Mouse (Mus musculus) midbrain, postnatal 0 days (tissue): Measurements from ENCODE around the gene Gata3. TPM values are rescaled to one million over a fixed set of nuclear protein-coding genes. Genes with fewer than 3 reads are reported as not detected.
A peak's percentile ranks its signal among the peaks of the same experiment; 100 is the strongest.

Experiments
- ATAC-seq: fragments of 200-750 bp; cut with Nextera tagmentation; 2 replicates; pipeline ENCODE4 v1.8.0; 2017; ENCODE audit warnings: moderate number of reproducible peaks, mild to moderate bottlenecking, moderate TSS enrichment, moderate library complexity; ENCODE audit not compliant: low FRiP score
- DNase-seq: peaks from one replicate; pipeline ENCODE4 v3.0.0-alpha.2; 2015; ENCODE audit warnings: low spot score
- H3K27ac ChIP-seq: fragments of 300-500 bp; sonication (generic); 2 replicates; pipeline ENCODE4 v1.5.1; 2014; ENCODE audit warnings: low read depth, mild to moderate bottlenecking, low read length, mixed read lengths
- H3K27me3 ChIP-seq: fragments of 300-500 bp; sonication (generic); 2 replicates; pipeline ENCODE4 v1.6.1; 2014; ENCODE audit warnings: low read length, control low read depth, mixed read lengths; ENCODE audit not compliant: insufficient read depth
- H3K36me3 ChIP-seq: fragments of 300-500 bp; sonication (generic); 2 replicates; pipeline ENCODE4 v1.6.1; 2014; ENCODE audit warnings: low read length, control low read depth, mixed read lengths; ENCODE audit not compliant: insufficient read depth
- H3K4me1 ChIP-seq: fragments of 300-500 bp; sonication (generic); 2 replicates; pipeline ENCODE4 v1.6.1; 2014; ENCODE audit warnings: mild to moderate bottlenecking, control low read depth, antibody characterized with exemption, low read length, mixed read lengths; ENCODE audit not compliant: insufficient read depth
- H3K4me2 ChIP-seq: fragments of 300-500 bp; sonication (generic); 2 replicates; pipeline ENCODE4 v1.6.1; 2014; ENCODE audit warnings: low read depth, mild to moderate bottlenecking, low read length, mixed read lengths; ENCODE audit not compliant: poor library complexity, severe bottlenecking
- H3K4me3 ChIP-seq: fragments of 300-500 bp; sonication (generic); 2 replicates; pipeline ENCODE4 v1.5.1; 2014; ENCODE audit warnings: low read depth, mild to moderate bottlenecking, low read length, moderate library complexity
- H3K9ac ChIP-seq: fragments of 300-500 bp; sonication (generic); replicated peaks from 2 replicates; pipeline ENCODE4 v1.6.1; 2014; ENCODE audit warnings: mild to moderate bottlenecking, low read length, moderate library complexity, mixed read lengths; ENCODE audit not compliant: poor library complexity, severe bottlenecking
- H3K9me3 ChIP-seq: fragments of 300-500 bp; sonication (generic); 2 replicates; pipeline ENCODE4 v1.6.1; 2016; ENCODE audit warnings: low read length, control low read depth
- CTCF ChIP-seq: IDR thresholded peaks from 2 replicates; pipeline ENCODE4 v1.5.1; 2016; ENCODE audit warnings: antibody characterized with exemption, mild to moderate bottlenecking
- WGBS: fragments of 180-500 bp; shearing (Covaris S2); extraction: QIAGEN DNeasy Blood & Tissue Kit; methylation state at CpG from one replicate; pipeline ENCODE4 v1.1.7; 2014; 5-methylcytosine and 5-hydroxymethylcytosine counted together
- polyA plus RNA-seq: library from polyadenylated mRNA; unstranded; fragments of >200 nt; fragmentation: Nextera tagmentation; extraction: Ambion mirVana; gene quantifications from 2 replicates; pipeline ENCODE4 v1.2.1, GENCODE M21; 2015
- total RNA-seq: library from RNA; depleted of rRNA; stranded (reverse); fragments of >200 nt; gene quantifications from 2 replicates; pipeline ENCODE4 v1.2.3, GENCODE M21; 2014

Gata3 gene
- total and polyA plus RNA-seq, 2 experiments from 2014 or later: 13.3 to 88.9 TPM

DNA sequence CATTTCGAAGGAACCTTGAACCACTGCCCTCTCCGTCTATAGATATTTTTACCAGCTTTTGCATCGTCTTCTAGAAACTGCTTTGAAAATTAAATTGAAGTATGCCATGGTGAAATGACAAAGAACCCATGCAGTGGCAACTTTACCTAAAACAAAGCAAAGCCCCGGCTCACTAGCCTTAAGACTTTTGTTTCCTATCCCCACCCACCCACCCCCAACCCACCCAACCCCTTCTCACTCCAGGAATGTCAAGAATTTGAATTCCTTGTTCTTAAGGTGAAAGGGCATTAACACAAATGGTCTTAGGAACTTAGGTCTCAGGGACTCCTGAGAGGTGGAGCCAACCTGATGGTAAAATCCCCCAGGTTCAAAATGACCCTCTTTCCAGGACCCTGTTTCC, 34.0 kb downstream of the Gata3 start:
- DNase-seq (no peak), ATAC-seq (no peak)
- no peak overlapping the region for H3K9ac ChIP-seq
- no peaks in the 10 kb centered on the region; the same call in 1 of the 2 replicates for H3K4me1 ChIP-seq
- no peaks in the 10 kb centered on the region for H3K9me3 ChIP-seq
- H3K36me3 ChIP-seq: no peaks in the 10 kb centered on the region
- 52% methylated on average over 4 of the region's 4 CpGs for WGBS
- H3K4me3 ChIP-seq: no peak overlapping the region
- H3K27me3 ChIP-seq: no peaks in the 10 kb centered on the region
- H3K27ac ChIP-seq: no peak overlapping the region
- no peak for TF ChIP-seq CTCF
- H3K4me2 ChIP-seq: no peak overlapping the region

DNA sequence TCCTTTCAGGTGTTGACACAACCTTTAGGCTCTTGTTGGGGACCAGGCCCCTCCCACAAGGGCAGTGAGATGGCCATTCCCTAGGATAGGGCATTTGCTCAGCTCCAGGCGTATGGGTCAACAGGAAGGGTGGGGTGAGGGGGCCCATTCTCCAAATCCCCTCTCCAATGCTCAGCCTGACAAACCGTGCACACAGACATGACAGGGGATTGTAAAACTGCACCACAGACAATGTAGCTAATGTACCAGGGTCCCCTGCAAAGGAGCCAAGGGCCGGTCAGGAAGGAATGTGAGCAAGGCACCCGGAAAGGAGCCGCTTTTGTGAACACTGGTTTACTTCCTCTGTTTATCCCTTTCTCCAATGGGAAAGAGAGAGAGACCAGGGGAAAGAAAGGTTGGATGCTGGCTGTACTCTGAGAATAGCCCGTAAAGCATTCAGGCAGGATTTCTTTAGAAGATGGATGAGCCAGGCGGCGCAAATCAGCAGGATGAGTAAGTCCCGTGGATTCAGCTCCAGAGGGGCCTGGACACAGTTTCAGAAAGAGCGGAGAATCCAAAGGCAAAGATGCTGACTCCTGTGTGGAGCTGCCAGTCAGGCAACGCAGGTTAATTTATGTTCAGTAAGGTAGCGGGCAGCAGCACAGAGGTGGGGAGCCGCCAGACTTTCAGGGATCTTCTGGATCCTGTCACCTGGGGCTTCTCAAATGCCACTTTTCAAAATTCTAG, 36.8 kb downstream of the Gata3 start:
- no peak overlapping the region for H3K27ac ChIP-seq
- no peak overlapping the region for H3K4me3 ChIP-seq
- TF ChIP-seq CTCF: no peak
- H3K27me3 ChIP-seq: no peaks in the 10 kb centered on the region
- no peaks in the 10 kb centered on the region; the same call in 1 of the 2 replicates for H3K4me1 ChIP-seq
- no peaks in the 10 kb centered on the region for H3K36me3 ChIP-seq
- 20% methylated on average over 13 of the region's 13 CpGs for WGBS
- H3K9me3 ChIP-seq: no peaks in the 10 kb centered on the region
- DNase-seq (peak; percentile 15), ATAC-seq (no peak)
- no peak overlapping the region for H3K9ac ChIP-seq
- H3K4me2 ChIP-seq: 0 out of 2 replicates have a peak overlapping the region, but pooled peaks have one; percentile 9

DNA sequence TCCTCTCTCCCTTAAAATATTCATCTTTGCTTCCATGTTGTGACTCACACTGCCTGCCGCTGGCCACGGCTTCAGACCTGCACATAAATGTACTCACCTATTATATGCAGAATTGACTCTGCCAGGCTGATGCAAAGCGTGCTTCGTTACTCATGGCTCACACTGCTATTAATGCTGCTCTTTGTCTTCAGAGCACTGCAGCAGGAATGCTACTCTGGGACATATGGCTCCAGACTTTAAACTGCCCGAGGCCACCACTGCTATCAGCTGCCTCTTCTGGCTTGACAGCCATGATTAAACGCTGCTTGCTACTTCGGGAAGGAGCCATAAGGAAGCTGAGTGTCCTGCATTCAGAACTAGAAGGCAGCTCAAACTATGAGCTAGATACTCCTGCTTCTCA, 54.6 kb downstream of the Gata3 start:
- Histone ChIP-seq H3K4me1 (no peaks in the 10 kb centered on the region), H3K4me2 (no peak overlapping the region), H3K9me3 (peaks cover 4% of the 10 kb centered on the region; the same call in 1 of the 2 replicates), H3K36me3 (no peaks in the 10 kb centered on the region), H3K27ac (no peak overlapping the region), H3K4me3 (no peak overlapping the region), H3K27me3 (no peaks in the 10 kb centered on the region), H3K9ac (no peak overlapping the region)
- no peak for ATAC-seq
- peak; percentile 43 for DNase-seq
- 63% methylated on average over 7 of the region's 7 CpGs for WGBS
- no peak for TF ChIP-seq CTCF

- no peak for TF ChIP-seq CTCF
- no peak for ATAC-seq
- Histone ChIP-seq H3K4me2 (no peak overlapping the region), H3K9ac (no peak overlapping the region), H3K27ac (no peak overlapping the region), H3K4me1 (no peaks in the 10 kb centered on the region), H3K36me3 (no peaks in the 10 kb centered on the region), H3K9me3 (no peaks in the 10 kb centered on the region), H3K27me3 (no peaks in the 10 kb centered on the region), H3K4me3 (no peak overlapping the region)
- DNase-seq: no peak
- 86% methylated on average over 7 of the region's 7 CpGs for WGBS
Measured at GRCm38 (mm10) chr2:9833712-9834111, 56.1 kb downstream of the Gata3 start.

- no peaks in the 10 kb centered on the region for H3K4me1 ChIP-seq
- no peaks in the 10 kb centered on the region for H3K9me3 ChIP-seq
- no peak overlapping the region for H3K9ac ChIP-seq
- no peaks in the 10 kb centered on the region for H3K36me3 ChIP-seq
- ATAC-seq (no peak), DNase-seq (no peak)
- H3K27me3 ChIP-seq: no peaks in the 10 kb centered on the region
- TF ChIP-seq CTCF: no peak
- H3K4me3 ChIP-seq: no peak overlapping the region
- H3K4me2 ChIP-seq: no peak overlapping the region
- WGBS: 35% methylated on average over 3 of the region's 3 CpGs
- no peak overlapping the region for H3K27ac ChIP-seq
Measured at GRCm38 (mm10) chr2:9827624-9828023, 62.2 kb downstream of the Gata3 start.

GRCm38 (mm10) chr2:9820611-9821010, 69.2 kb downstream of the Gata3 start:
- no peaks in the 10 kb centered on the region for H3K27me3 ChIP-seq
- DNase-seq (no peak), ATAC-seq (no peak)
- WGBS: 86% methylated on average over 8 of the region's 8 CpGs
- H3K4me2 ChIP-seq: no peak overlapping the region
- H3K36me3 ChIP-seq: no peaks in the 10 kb centered on the region
- no peak overlapping the region for H3K27ac ChIP-seq
- H3K9ac ChIP-seq: no peak overlapping the region
- no peak overlapping the region for H3K4me3 ChIP-seq
- TF ChIP-seq CTCF: no peak
- no peaks in the 10 kb centered on the region; the same call in 1 of the 2 replicates for H3K4me1 ChIP-seq
- H3K9me3 ChIP-seq: no peaks in the 10 kb centered on the region
